ENCODE assay signal across 11 mouse cellular contexts in genomic region chr7:110706696-110707087, GRCm38 (mm10).
DNase-seq lines count a peak whose midpoint lies in the region; ATAC-seq and TF ChIP-seq lines count a peak whose summit lies in the region.
"Had no signal": no experiment of that assay in that cellular context is flagged by ENCODE, and none has a peak within 500 bp of the region (broad histone marks: within the 10 kb centered on the region; RNA-seq: fewer than 3 reads in every experiment).

No protein-coding gene starts in this region.

- peaks cover 53% of the 10 kb centered on the region for H3K4me1 ChIP-seq in heart, adult 2 months (ENCODE audit: control insufficient read depth, insufficient read depth, low read length)
- no peaks in the 10 kb centered on the region for H3K4me1 ChIP-seq in heart, embryonic 10.5 days
- H3K4me1 ChIP-seq in liver, postnatal 0 days (ENCODE audit: insufficient read depth): no peaks in the 10 kb centered on the region
- H3K4me1 ChIP-seq: megakaryocyte, embryonic 14.5 days had no signal

- intact Hi-C loops in heart, adult 2 months (cut with DNase I): loop anchor here (5.0 kb wide), 1 partner anchor 419 kb away; no protein-coding TSS in a partner anchor

- TF ChIP-seq EP300 in heart, adult 2 months (IDR thresholded peaks at IDR 0.05; ENCODE audit: insufficient read depth, low read depth, low read length): 0 out of 2 replicates have a peak, but pooled peaks have one; percentile 29
- no peak for TF ChIP-seq EP300 in liver, postnatal 0 days (IDR thresholded peaks at IDR 0.05; ENCODE audit: low read depth)

- H3K27me3 ChIP-seq in heart, adult 2 months (ENCODE audit: control insufficient read depth, insufficient read depth, low read length): no peaks in the 10 kb centered on the region
- H3K27me3 ChIP-seq in heart, embryonic 10.5 days (ENCODE audit: insufficient read depth, poor library complexity, severe bottlenecking): peaks cover 3% of the 10 kb centered on the region; the same call in 1 of the 2 replicates
- no peaks in the 10 kb centered on the region for H3K27me3 ChIP-seq in liver, postnatal 0 days (ENCODE audit: insufficient read depth, low read length)

- no peaks in the 10 kb centered on the region for H3K9me3 ChIP-seq in heart, embryonic 10.5 days
- peaks cover 3% of the 10 kb centered on the region; the same call in 1 of the 2 replicates for H3K9me3 ChIP-seq in liver, postnatal 0 days (ENCODE audit: low read length)

- no peak for TF ChIP-seq CTCF in heart, adult 2 months (IDR thresholded peaks at IDR 0.05)
- TF ChIP-seq CTCF in liver, postnatal 0 days (IDR thresholded peaks at IDR 0.05; ENCODE audit: low read depth): no peak

- no peak overlapping the region for H3K4me2 ChIP-seq in liver, postnatal 0 days (ENCODE audit: low read depth, low read length)
- H3K4me2 ChIP-seq: heart, embryonic 13.5 days had no signal

- peak; percentile 76 to 88 for DNase-seq in heart, adult 2 months
- no peak for DNase-seq in heart, embryonic 10.5 days (ENCODE audit: low spot score)
- peak; percentile 87 for DNase-seq in 3T3-L1 (ENCODE audit: low read depth, low spot score)
- DNase-seq in gastrocnemius, adult 8-10 months (ENCODE audit: low spot score in 2 of 2): peak; percentile 72 to 76
- peak; percentile 72 to 80 for DNase-seq in kidney, postnatal 4 days
- DNase-seq in adrenal gland, postnatal 10 days: no peak
- DNase-seq in liver, postnatal 0 days: no peak
- DNase-seq in right cerebral cortex, adult 2 months (ENCODE audit: low spot score in 2 of 2): no peak
- DNase-seq: right cerebral cortex, adult 18-20 months had no signal

- H3K36me3 ChIP-seq in heart, adult 2 months (ENCODE audit: control insufficient read depth, insufficient read depth, low read length): peaks cover 4% of the 10 kb centered on the region; the same call in 1 of the 2 replicates
- H3K36me3 ChIP-seq in heart, embryonic 10.5 days: no peaks in the 10 kb centered on the region
- H3K36me3 ChIP-seq in liver, postnatal 0 days (replicated peaks; ENCODE audit: insufficient read depth, low read length): no peaks in the 10 kb centered on the region
- H3K36me3 ChIP-seq: heart, embryonic 13.5 days had no signal

- H3K27ac ChIP-seq in heart, adult 2 months: peak overlapping the region; percentile 72
- no peak overlapping the region for H3K27ac ChIP-seq in heart, embryonic 10.5 days
- H3K27ac ChIP-seq in liver, postnatal 0 days (ENCODE audit: low read depth): no peak overlapping the region
- H3K27ac ChIP-seq: heart, embryonic 13.5 days had no signal

- no peak overlapping the region for H3K4me3 ChIP-seq in heart, adult 2 months
- H3K4me3 ChIP-seq in heart, embryonic 10.5 days: no peak overlapping the region
- no peak overlapping the region for H3K4me3 ChIP-seq in liver, postnatal 0 days (ENCODE audit: low read depth, low read length)
- H3K4me3 ChIP-seq: heart, embryonic 13.5 days; megakaryocyte, embryonic 14.5 days had no signal

- ATAC-seq in liver, postnatal 0 days: no peak

- no peak overlapping the region for H3K9ac ChIP-seq in heart, adult 2 months (ENCODE audit: low read depth, low read length)
- no peak overlapping the region for H3K9ac ChIP-seq in liver, postnatal 0 days (replicated peaks)
- H3K9ac ChIP-seq: heart, embryonic 13.5 days had no signal

- H3K79me2 ChIP-seq in heart, adult 2 months (replicated peaks; ENCODE audit: control insufficient read depth, insufficient read depth, low read length): no peaks in the 10 kb centered on the region

- no peak for TF ChIP-seq POLR2A in heart, adult 2 months (IDR thresholded peaks at IDR 0.05; ENCODE audit: insufficient read depth, low read depth, low read length)

- WGBS in heart, adult 2 months: 32% methylated on average over 10 of the region's 10 CpGs
- 68% methylated on average over 10 of the region's 10 CpGs for WGBS in heart, embryonic 10.5 days
- 55% methylated on average over 10 of the region's 10 CpGs for WGBS in liver, postnatal 0 days (ENCODE audit: insufficient replicate concordance)

Comparison
In these comparisons a context has a peak if more than half of its experiments do, and no peak if none do; other contexts are left out.
1. DNase-seq: peak in heart, adult 2 months (2 of 2), 3T3-L1 (single experiment), gastrocnemius, adult 8-10 months (2 of 2) and kidney, postnatal 4 days (2 of 2); none in heart, embryonic 10.5 days (single experiment), adrenal gland, postnatal 10 days (single experiment), liver, postnatal 0 days (single experiment) and right cerebral cortex, adult 2 months (0 of 2).